ENCODE assay signal across 27 mouse cellular contexts in genomic region chr1:69658051-69658450, GRCm38 (mm10). TPM values are rescaled to one million over a fixed set of nuclear protein-coding genes. Genes with fewer than 3 reads are reported as not detected.
DNase-seq lines count a peak whose midpoint lies in the region; ATAC-seq lines count a peak whose summit lies in the region.
"Had no signal": no experiment of that assay in that cellular context is flagged by ENCODE, and none has a peak within 500 bp of the region (broad histone marks: within the 10 kb centered on the region; RNA-seq: fewer than 3 reads in every experiment).

No protein-coding gene starts in this region.

- H3K4me3 ChIP-seq in hindbrain, embryonic 15.5 days, result no peak overlapping the region
- H3K4me3 ChIP-seq in hindbrain, embryonic 13.5 days, result no peak overlapping the region
- no peak overlapping the region for H3K4me3 ChIP-seq in midbrain, embryonic 16.5 days (ENCODE audit: low read depth, low read length)
- H3K4me3 ChIP-seq: erythroblast, embryonic 14.5 days; forebrain, embryonic 12.5 days; kidney, embryonic 15.5 days; limb, embryonic 13.5 days; lung, embryonic 15.5 days; midbrain, embryonic 12.5 days had no signal

- DNase-seq in cerebellum, postnatal 10 days, result peak; percentile 5 to 7
- no peak for DNase-seq in cerebellum, postnatal 4 days (ENCODE audit: low spot score in 2 of 2)
- peak; percentile 44 for DNase-seq in NIH3T3 (ENCODE audit: low read depth)
- no peak for DNase-seq in adipocyte (ENCODE audit: low spot score)
- DNase-seq: adrenal gland, postnatal 25 days; cerebellum, adult 18-20 months; cerebellum, postnatal 14 days; forebrain, postnatal 0 days; gastrocnemius, postnatal 10 days; heart, postnatal 36 days; kidney, adult 18-20 months; kidney, postnatal 25 days; right cerebral cortex, adult 18-20 months; spleen, adult 18-20 months had no signal

- no peaks in the 10 kb centered on the region for H3K9me3 ChIP-seq in hindbrain, embryonic 15.5 days
- no peaks in the 10 kb centered on the region for H3K9me3 ChIP-seq in hindbrain, embryonic 13.5 days
- H3K9me3 ChIP-seq in midbrain, embryonic 16.5 days (replicated peaks; ENCODE audit: control insufficient read depth, low read length, poor library complexity, severe bottlenecking), result no peaks in the 10 kb centered on the region
- H3K9me3 ChIP-seq: forebrain, embryonic 12.5 days; kidney, embryonic 15.5 days; limb, embryonic 13.5 days; lung, embryonic 15.5 days; midbrain, embryonic 12.5 days had no signal

- no peaks in the 10 kb centered on the region for H3K27me3 ChIP-seq in hindbrain, embryonic 15.5 days
- H3K27me3 ChIP-seq in hindbrain, embryonic 13.5 days, result no peaks in the 10 kb centered on the region
- no peaks in the 10 kb centered on the region for H3K27me3 ChIP-seq in midbrain, embryonic 16.5 days (ENCODE audit: control insufficient read depth, insufficient read depth, low read depth, low read length)
- H3K27me3 ChIP-seq: CH12.LX; forebrain, embryonic 12.5 days; kidney, embryonic 15.5 days; lung, embryonic 15.5 days; midbrain, embryonic 12.5 days; Patski had no signal

- 0 out of 2 replicates have a peak, but pooled peaks have one; percentile 30 for ATAC-seq in hindbrain, embryonic 15.5 days (ENCODE audit: low FRiP score, low read depth)
- ATAC-seq in hindbrain, embryonic 13.5 days (ENCODE audit: low FRiP score), result no peak
- no peak for ATAC-seq in midbrain, embryonic 16.5 days
- ATAC-seq: forebrain, postnatal 0 days; Patski had no signal

- no peak overlapping the region for H3K9ac ChIP-seq in hindbrain, embryonic 15.5 days
- H3K9ac ChIP-seq in hindbrain, embryonic 13.5 days, result no peak overlapping the region
- no peak overlapping the region for H3K9ac ChIP-seq in midbrain, embryonic 16.5 days (ENCODE audit: low read depth, low read length)
- H3K9ac ChIP-seq: forebrain, embryonic 12.5 days; forebrain, postnatal 0 days; hindbrain, embryonic 14.5 days; kidney, embryonic 15.5 days; limb, embryonic 13.5 days; lung, embryonic 15.5 days; midbrain, embryonic 12.5 days had no signal

- no peaks in the 10 kb centered on the region for H3K36me3 ChIP-seq in hindbrain, embryonic 15.5 days
- H3K36me3 ChIP-seq in hindbrain, embryonic 13.5 days, result no peaks in the 10 kb centered on the region
- H3K36me3 ChIP-seq in midbrain, embryonic 16.5 days (ENCODE audit: control insufficient read depth, insufficient read depth, low read length), result no peaks in the 10 kb centered on the region
- H3K36me3 ChIP-seq: forebrain, embryonic 12.5 days; kidney, embryonic 15.5 days; limb, embryonic 13.5 days; lung, embryonic 15.5 days; midbrain, embryonic 12.5 days had no signal

- H3K4me1 ChIP-seq in hindbrain, embryonic 15.5 days (replicated peaks), result peaks cover 7% of the 10 kb centered on the region; the same call in 1 of the 2 replicates
- peaks cover 12% of the 10 kb centered on the region for H3K4me1 ChIP-seq in hindbrain, embryonic 13.5 days (replicated peaks)
- no peaks in the 10 kb centered on the region for H3K4me1 ChIP-seq in midbrain, embryonic 16.5 days (ENCODE audit: control insufficient read depth, insufficient read depth, low read length)
- H3K4me1 ChIP-seq: limb, embryonic 13.5 days; lung, embryonic 15.5 days had no signal

- 33% methylated on average over 6 of the region's 6 CpGs for WGBS in hindbrain, embryonic 15.5 days
- WGBS in hindbrain, embryonic 13.5 days, result 36% methylated on average over 6 of the region's 6 CpGs
- 46% methylated on average over 6 of the region's 6 CpGs for WGBS in midbrain, embryonic 16.5 days

- H3K27ac ChIP-seq in hindbrain, embryonic 15.5 days (replicated peaks), result no peak overlapping the region
- H3K27ac ChIP-seq in hindbrain, embryonic 13.5 days, result no peak overlapping the region
- no peak overlapping the region for H3K27ac ChIP-seq in midbrain, embryonic 16.5 days (ENCODE audit: low read length)
- H3K27ac ChIP-seq: forebrain, embryonic 12.5 days; hindbrain, embryonic 14.5 days; kidney, embryonic 15.5 days; limb, embryonic 13.5 days; lung, embryonic 15.5 days; midbrain, embryonic 12.5 days had no signal

- H3K4me2 ChIP-seq in hindbrain, embryonic 15.5 days, result no peak overlapping the region
- no peak overlapping the region for H3K4me2 ChIP-seq in hindbrain, embryonic 13.5 days
- no peak overlapping the region for H3K4me2 ChIP-seq in midbrain, embryonic 16.5 days (ENCODE audit: low read length)
- H3K4me2 ChIP-seq: forebrain, embryonic 12.5 days; heart, embryonic 11.5 days; hindbrain, embryonic 14.5 days; kidney, embryonic 15.5 days; limb, embryonic 13.5 days; lung, embryonic 15.5 days; midbrain, embryonic 12.5 days had no signal

RNA-seq across cellular contexts. Expression of gene Ikzf2, which starts 29.0 kb away (rescaled TPM):
- polyA plus RNA-seq in hindbrain, embryonic 15.5 days (2015; fragmentation: Nextera tagmentation; extraction: Ambion mirVana), result 3.3 and 3.6 TPM in 2 replicates
- 3.7 and 4.3 TPM in 2 replicates for polyA plus RNA-seq in hindbrain, embryonic 13.5 days (2015; fragmentation: Nextera tagmentation; extraction: Ambion mirVana)
- polyA plus RNA-seq in midbrain, embryonic 16.5 days (2015; fragmentation: Nextera tagmentation; extraction: Ambion mirVana), result 3.8 and 5.0 TPM in 2 replicates

Comparison
In these comparisons a context has a peak if more than half of its experiments do, and no peak if none do; other contexts are left out.
1. DNase-seq: peak in cerebellum, postnatal 10 days (2 of 2) and NIH3T3 (single experiment); none in cerebellum, postnatal 4 days (0 of 2) and adipocyte (single experiment).